Mouse (Mus musculus) MEL (cell line): ENCODE data around the gene Gcdh. TPM values are rescaled to one million over a fixed set of nuclear protein-coding genes. Genes with fewer than 3 reads are reported as not detected.

Source experiments
- DNase-seq: peaks from one replicate; pipeline ENCODE4 v3.0.0; 2011; ENCODE audit warnings: low read depth, low spot score
- H3K27ac ChIP-seq: 2 replicates; pipeline ENCODE4 v1.5.1; 2012; ENCODE audit warnings: low read depth, mild to moderate bottlenecking, control low read depth, low read length, moderate library complexity; ENCODE audit not compliant: control insufficient read depth
- H3K27me3 ChIP-seq, 2 experiments: fragments of 150-350 bp in 1 of 2; sonication (generic) in 1 of 2; 2 replicates each; pipeline ENCODE4 v1.6.1; 2012; ENCODE audit warnings: low read length in 2 of 2, mild to moderate bottlenecking in 2 of 2, improper control_type of control experiment in 1 of 2, moderate library complexity in 1 of 2; ENCODE audit not compliant: insufficient read depth in 2 of 2, control insufficient read depth in 1 of 2
- H3K36me3 ChIP-seq, 2 experiments: 2 replicates each; pipeline ENCODE4 v1.6.1; 2012 to 2014; ENCODE audit warnings: low read length in 2 of 2, improper control_type of control experiment in 1 of 2, inconsistent platforms in 1 of 2, mild to moderate bottlenecking in 1 of 2; ENCODE audit not compliant: insufficient read depth in 2 of 2, control insufficient read depth in 1 of 2
- H3K4me1 ChIP-seq, 2 experiments: fragments of 150-350 bp in 1 of 2; sonication (generic) in 1 of 2; 2 replicates each; pipeline ENCODE4 v1.6.1; 2012; ENCODE audit warnings: low read length in 2 of 2, improper control_type of control experiment in 1 of 2, mild to moderate bottlenecking in 1 of 2; ENCODE audit not compliant: insufficient read depth in 2 of 2, control insufficient read depth in 1 of 2
- H3K4me3 ChIP-seq, 2 experiments: fragments of 150-350 bp in 1 of 2; sonication (generic) in 1 of 2; 2 replicates each; pipeline ENCODE4 v1.5.1; 2012; ENCODE audit warnings: low read depth in 2 of 2, low read length in 2 of 2, mild to moderate bottlenecking in 2 of 2, moderate library complexity in 2 of 2, control low read depth in 1 of 2, improper control_type of control experiment in 1 of 2; ENCODE audit not compliant: control insufficient read depth in 1 of 2, insufficient read depth in 1 of 2
- H3K79me2 ChIP-seq: 2 replicates; pipeline ENCODE4 v1.6.1; 2012; ENCODE audit warnings: mild to moderate bottlenecking, low read length, moderate library complexity; ENCODE audit not compliant: control insufficient read depth, poor library complexity, insufficient read depth
- H3K9ac ChIP-seq: 2 replicates; pipeline ENCODE4 v1.6.1; 2012; ENCODE audit warnings: low read depth, mild to moderate bottlenecking, control low read depth, low read length, moderate library complexity; ENCODE audit not compliant: control insufficient read depth, poor library complexity, severe bottlenecking
- H3K9me3 ChIP-seq: fragments of 150-350 bp; sonication (generic); replicated peaks from 2 replicates; pipeline ENCODE4 v1.6.1; 2012; ENCODE audit warnings: mild to moderate bottlenecking, low read length, improper control_type of control experiment, moderate library complexity; ENCODE audit not compliant: insufficient read depth
- BHLHE40 ChIP-seq: IDR thresholded peaks from 2 replicates; pipeline ENCODE4 v1.6.1; 2012; ENCODE audit warnings: low read depth, mild to moderate bottlenecking, inconsistent platforms, low read length, improper control_type of control experiment, borderline replicate concordance
- CHD1 ChIP-seq: IDR thresholded peaks from 2 replicates; pipeline ENCODE4 v1.6.1; 2012; ENCODE audit warnings: low read depth, mild to moderate bottlenecking, inconsistent platforms, low read length, improper control_type of control experiment
- E2F4 ChIP-seq: IDR thresholded peaks from 2 replicates; pipeline ENCODE4 v1.6.1; 2011; ENCODE audit warnings: low read depth, low read length, improper control_type of control experiment, borderline replicate concordance
- ELF1 ChIP-seq: IDR thresholded peaks from 2 replicates; pipeline ENCODE4 v1.6.1; 2014; ENCODE audit warnings: low read depth, mild to moderate bottlenecking, inconsistent platforms, low read length, improper control_type of control experiment, moderate library complexity
- EP300 ChIP-seq, 2 experiments: IDR thresholded peaks; 2 replicates each; pipeline ENCODE4 v1.6.1; 2011; ENCODE audit warnings: improper control_type of control experiment in 2 of 2, low read length in 2 of 2, low read depth in 1 of 2, mild to moderate bottlenecking in 1 of 2
- ETS1 ChIP-seq: IDR thresholded peaks from 2 replicates; pipeline ENCODE4 v1.6.1; 2012; ENCODE audit warnings: low read depth, mild to moderate bottlenecking, inconsistent platforms, low read length, improper control_type of control experiment, moderate library complexity
- GATA1 ChIP-seq: IDR thresholded peaks from 2 replicates; pipeline ENCODE4 v1.6.1; 2011; ENCODE audit warnings: low read depth, low read length, improper control_type of control experiment
- HCFC1 ChIP-seq: IDR thresholded peaks from 2 replicates; pipeline ENCODE4 v1.6.1; 2012; ENCODE audit warnings: low read depth, mild to moderate bottlenecking, inconsistent platforms, low read length, improper control_type of control experiment, moderate library complexity
- MXI1 ChIP-seq: IDR thresholded peaks from 2 replicates; pipeline ENCODE4 v1.6.1; 2011; ENCODE audit warnings: mild to moderate bottlenecking, low read depth, low read length, improper control_type of control experiment
- MYB ChIP-seq: IDR thresholded peaks from 2 replicates; pipeline ENCODE4 v1.6.1; 2011; ENCODE audit warnings: mild to moderate bottlenecking, low read depth, low read length, improper control_type of control experiment
- MYC ChIP-seq: IDR thresholded peaks from 2 replicates; pipeline ENCODE4 v1.6.1; 2011; ENCODE audit warnings: low read depth, mild to moderate bottlenecking, low read length, improper control_type of control experiment, moderate library complexity
- NELFE ChIP-seq: IDR thresholded peaks from 2 replicates; pipeline ENCODE4 v1.6.1; 2011; ENCODE audit warnings: low read depth, low read length, improper control_type of control experiment
- NRF1 ChIP-seq: IDR thresholded peaks from 2 replicates; pipeline ENCODE4 v1.6.1; 2014; ENCODE audit warnings: low read depth, mild to moderate bottlenecking, inconsistent platforms, low read length, improper control_type of control experiment, moderate library complexity; ENCODE audit not compliant: poor library complexity, insufficient read depth, severe bottlenecking
- POLR2A ChIP-seq, 2 experiments: IDR thresholded peaks; 2 replicates each; pipeline ENCODE4 v1.6.1; 2011 to 2012; ENCODE audit warnings: low read length in 2 of 2, mild to moderate bottlenecking in 2 of 2, control low read depth in 1 of 2, improper control_type of control experiment in 1 of 2, low read depth in 1 of 2, moderate library complexity in 1 of 2; ENCODE audit not compliant: control insufficient read depth in 1 of 2, insufficient read depth in 1 of 2, poor library complexity in 1 of 2
- POLR2AphosphoS5 ChIP-seq: IDR thresholded peaks from 2 replicates; pipeline ENCODE4 v1.6.1; 2012; ENCODE audit warnings: low read depth, borderline replicate concordance, mild to moderate bottlenecking, inconsistent platforms, low read length, moderate library complexity, mixed read lengths
- RAD21 ChIP-seq: IDR thresholded peaks from 2 replicates; pipeline ENCODE4 v1.6.1; 2011; ENCODE audit warnings: mild to moderate bottlenecking, low read depth, low read length, improper control_type of control experiment
- RCOR1 ChIP-seq: IDR thresholded peaks from 2 replicates; pipeline ENCODE4 v1.6.1; 2012; ENCODE audit warnings: low read depth, mild to moderate bottlenecking, inconsistent platforms, low read length, improper control_type of control experiment
- SIN3A ChIP-seq: IDR thresholded peaks from 2 replicates; pipeline ENCODE4 v1.6.1; 2012; ENCODE audit warnings: low read length, improper control_type of control experiment, inconsistent platforms
- SMC3 ChIP-seq: IDR thresholded peaks from 2 replicates; pipeline ENCODE4 v1.6.1; 2011; ENCODE audit warnings: low read depth, low read length, improper control_type of control experiment
- TBP ChIP-seq: IDR thresholded peaks from 2 replicates; pipeline ENCODE4 v1.8.0; 2011; ENCODE audit warnings: low read depth, low read length, improper control_type of control experiment
- TCF12 ChIP-seq: IDR thresholded peaks from 2 replicates; pipeline ENCODE4 v1.6.1; 2014; ENCODE audit warnings: low read depth, mild to moderate bottlenecking, inconsistent platforms, low read length, improper control_type of control experiment, moderate library complexity
- USF1 ChIP-seq: IDR thresholded peaks from 2 replicates; pipeline ENCODE4 v1.6.1; 2014; ENCODE audit warnings: low read depth, mild to moderate bottlenecking, inconsistent platforms, low read length, improper control_type of control experiment, moderate library complexity
- ZMIZ1 ChIP-seq: IDR thresholded peaks from 2 replicates; pipeline ENCODE4 v1.6.1; 2012; ENCODE audit warnings: low read depth, mild to moderate bottlenecking, inconsistent platforms, low read length, improper control_type of control experiment, moderate library complexity
- polyA plus RNA-seq, 2 experiments: library from polyadenylated mRNA; stranded (reverse) in 1 of 2; unstranded in 1 of 2; fragments of >175 nt in 1 of 2; fragments of >200 nt in 1 of 2; gene quantifications; 2 replicates each; pipeline versions ENCODE4 v1.2.1 to v1.2.4; 2012; ENCODE audit warnings: low replicate concordance in 2 of 2, low read depth in 1 of 2; ENCODE audit not compliant: insufficient read length in 2 of 2, insufficient read depth in 1 of 2, missing spikeins in 1 of 2
- total RNA-seq: library from RNA; depleted of rRNA; stranded (reverse); fragments of 300-350 nt; gene quantifications from 2 replicates; pipeline ENCODE4 v1.2.3, GENCODE M21; 2012

Gene Gcdh
- total and polyA plus RNA-seq, 3 experiments: 10.7 to 17.3 TPM; not detected in 1

DNA sequence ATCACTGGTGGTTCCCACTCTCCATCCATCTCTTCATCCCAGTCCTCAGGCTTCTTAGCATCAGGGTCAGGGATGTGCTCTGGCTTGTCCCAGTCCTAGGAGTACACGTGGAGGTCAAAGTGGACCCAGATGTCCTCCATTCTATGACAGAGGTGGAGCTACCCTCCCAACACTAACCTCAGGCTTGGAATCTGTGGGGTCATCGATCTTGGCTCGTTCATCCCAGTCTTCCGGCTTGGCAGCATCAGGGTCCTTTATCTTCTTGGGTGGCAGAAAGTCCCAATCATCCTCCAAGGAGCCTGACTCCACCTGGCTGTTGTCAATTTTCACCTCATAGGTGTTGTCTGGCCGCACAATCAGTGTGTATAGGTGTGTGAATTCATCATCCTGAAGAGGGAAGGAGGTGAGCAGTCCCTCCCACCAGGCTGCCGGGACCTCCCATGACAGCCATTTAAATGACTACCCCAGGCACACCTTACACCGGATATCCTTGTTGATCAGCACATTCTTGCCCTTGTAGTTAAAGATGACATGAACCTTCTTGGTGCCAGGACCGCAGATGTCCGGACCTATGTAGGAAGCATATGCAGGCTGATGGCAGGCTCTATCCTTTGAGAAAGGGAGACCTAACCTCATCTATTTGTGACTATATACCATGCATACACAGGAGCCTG, 49.2 kb downstream of the Gcdh start:
- DNase-seq: peak; percentile 63
- peaks cover 40% of the 10 kb centered on the region for H3K79me2 ChIP-seq
- H3K4me3 ChIP-seq: peak overlapping the region; percentile 76 to 85
- H3K4me1 ChIP-seq: peaks cover 7 to 18% of the 10 kb centered on the region in 2 experiments; a peak in 3 of 4 replicates
- H3K9me3 ChIP-seq: no peaks in the 10 kb centered on the region
- TF ChIP-seq NELFE: no peak
- TF ChIP-seq HCFC1: 0 out of 2 replicates have a peak, but pooled peaks have one; percentile 18
- H3K27me3 ChIP-seq: no peaks in the 10 kb centered on the region
- H3K9ac ChIP-seq: peak overlapping the region; percentile 92
- H3K36me3 ChIP-seq: peaks cover 13 to 34% of the 10 kb centered on the region in 2 experiments
- H3K27ac ChIP-seq: peak overlapping the region; percentile 35

- DNase-seq: peak; percentile 57
- Histone ChIP-seq H3K9ac (no peak overlapping the region), H3K9me3 (no peaks in the 10 kb centered on the region), H3K27me3 (no peaks in the 10 kb centered on the region), H3K36me3 (peaks cover 13 to 38% of the 10 kb centered on the region in 2 experiments), H3K4me1 (peaks cover 2 to 18% of the 10 kb centered on the region in 2 experiments), H3K4me3 (no peak overlapping the region), H3K27ac (0 out of 2 replicates have a peak overlapping the region, but pooled peaks have one; percentile 15), H3K79me2 (peaks cover 38% of the 10 kb centered on the region)
- no peak for TF ChIP-seq MXI1
- TF ChIP-seq SMC3: 0 out of 2 replicates have a peak, but pooled peaks have one; percentile 0
- TF ChIP-seq POLR2AphosphoS5: peak; percentile 48; the same call in 1 of the 2 replicates
- no peak for TF ChIP-seq TCF12
- peak in 1 of 2 experiments; percentile 0; a peak in 1 of 4 replicates for TF ChIP-seq POLR2A (IDR thresholded peaks at IDR 0.05; ENCODE audit: control insufficient read depth in 1 of 2, insufficient read depth in 1 of 2, low read depth in 1 of 2, low read length in 2 of 2, poor library complexity in 1 of 2)
- TF ChIP-seq RCOR1: no peak
- TF ChIP-seq RAD21: no peak
- TF ChIP-seq ETS1: no peak
Measured at GRCm38 (mm10) chr8:84841514-84841913, 52.2 kb downstream of the Gcdh start.

DNA sequence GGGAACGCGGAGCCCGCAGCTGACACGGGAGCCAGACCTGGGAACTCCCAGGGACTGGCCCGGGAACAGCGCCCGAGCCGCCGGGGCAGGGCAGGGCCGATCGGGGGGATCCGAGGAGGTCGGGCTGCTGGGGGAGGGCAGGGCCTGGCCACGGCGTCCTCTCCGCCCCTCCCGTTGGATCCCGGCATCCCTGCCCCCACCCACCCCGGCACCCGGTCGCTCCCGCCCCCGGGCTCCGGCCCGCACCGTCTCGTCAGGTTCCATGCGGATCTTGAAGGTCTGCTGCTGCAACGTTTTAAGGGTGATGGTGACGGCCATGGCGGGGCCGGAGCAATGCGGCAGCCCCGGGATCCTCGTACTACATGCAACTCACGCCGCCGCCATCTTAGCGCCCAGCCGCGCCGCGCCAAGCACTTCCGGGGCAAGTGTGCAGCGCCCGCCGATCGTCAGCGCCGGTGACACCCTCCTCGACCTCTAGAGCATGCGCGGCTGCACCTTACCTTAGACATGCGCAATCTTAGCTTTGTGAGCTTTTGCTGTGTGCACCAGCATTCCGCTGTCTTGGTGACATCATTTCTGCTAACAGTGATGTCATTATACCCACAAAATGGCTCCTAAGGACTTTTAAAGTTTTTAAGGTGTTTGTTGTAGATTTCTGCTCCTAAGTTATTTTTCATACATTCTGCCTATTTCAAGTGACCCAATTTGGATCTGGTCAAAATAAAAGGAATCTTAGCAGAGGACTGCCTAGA, 53.3 kb downstream of the Gcdh start, which contains the start of gene Rad23a:
Gene Rad23a, minus strand, starts transcription at position 418 of the 752 bp plus-strand sequence.
- peak; percentile 98 for DNase-seq
- no peaks in the 10 kb centered on the region for H3K27me3 ChIP-seq
- H3K4me1 ChIP-seq: peaks cover 2 to 18% of the 10 kb centered on the region in 2 experiments
- H3K36me3 ChIP-seq: peaks cover 13 to 38% of the 10 kb centered on the region in 2 experiments
- H3K9me3 ChIP-seq: no peaks in the 10 kb centered on the region
- peak within 1 kb of the TSS; percentile 91 to 96 for H3K4me3 ChIP-seq
- H3K9ac ChIP-seq: peak within 1 kb of the TSS; percentile 98
- peak within 1 kb of the TSS; percentile 87 for H3K27ac ChIP-seq
- peaks cover 28% of the 10 kb centered on the region for H3K79me2 ChIP-seq
- TF ChIP-seq NRF1 (peak; percentile 97), USF1 (no peak), CHD1 (no peak), TBP (peak; percentile 63), ETS1 (peak; percentile 93), GATA1 (no peak), ELF1 (peak; percentile 76), ZMIZ1 (peak; percentile 87), RCOR1 (peak; percentile 66; the same call in 1 of the 2 replicates), SIN3A (peak; percentile 66), NELFE (peak; percentile 66), E2F4 (no peak), BHLHE40 (no peak; the same call in 1 of the 2 replicates), MYC (peak; percentile 52; the same call in 1 of the 2 replicates), EP300 (IDR thresholded peaks at IDR 0.05; ENCODE audit: low read depth in 1 of 2, low read length in 2 of 2) (no peak), MYB (peak; percentile 30; the same call in 1 of the 2 replicates)
